Mouse (Mus musculus) MEL (cell line): ENCODE measurements around the gene 1500009L16Rik.

Experiments
- EP300 ChIP-seq, 2 experiments: IDR thresholded peaks; 2 replicates each; pipeline ENCODE4 v1.6.1; 2011; ENCODE audit warnings: improper control_type of control experiment in 2 of 2, low read length in 2 of 2, low read depth in 1 of 2, mild to moderate bottlenecking in 1 of 2
- JUND ChIP-seq: IDR thresholded peaks from 2 replicates; pipeline ENCODE4 v1.6.1; 2011; ENCODE audit warnings: low read depth, mild to moderate bottlenecking, improper control_type of control experiment, low read length
- MXI1 ChIP-seq: IDR thresholded peaks from 2 replicates; pipeline ENCODE4 v1.6.1; 2011; ENCODE audit warnings: mild to moderate bottlenecking, low read depth, low read length, improper control_type of control experiment
- USF2 ChIP-seq, 2 experiments: IDR thresholded peaks; 2 replicates each; pipeline ENCODE4 v1.6.1; 2011 to 2012; ENCODE audit warnings: improper control_type of control experiment in 2 of 2, low read length in 2 of 2, borderline replicate concordance in 1 of 2, inconsistent platforms in 1 of 2, low read depth in 1 of 2, mild to moderate bottlenecking in 1 of 2; ENCODE audit not compliant: insufficient read depth in 1 of 2

DNA sequence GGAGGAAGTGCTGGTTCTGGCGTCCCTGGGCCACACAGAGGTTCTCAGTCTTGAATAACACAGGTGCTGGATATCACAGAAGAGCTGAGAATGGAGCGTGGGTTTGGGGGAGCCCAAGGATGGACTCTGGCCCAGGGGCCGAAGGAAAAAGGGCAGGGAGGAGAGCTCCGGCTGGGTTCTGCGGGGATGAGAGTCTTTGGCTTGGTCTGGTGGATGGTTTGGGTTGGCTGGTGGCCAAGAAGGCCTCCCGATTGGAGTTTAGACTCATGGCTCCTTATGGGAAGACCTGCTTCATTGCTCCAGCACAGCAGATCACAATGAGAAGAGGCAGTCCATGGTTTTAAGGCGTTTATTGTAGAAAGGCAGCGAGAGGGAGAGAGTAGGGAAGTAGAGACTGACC, 84.6 kb downstream of the 1500009L16Rik start:
- TF ChIP-seq MXI1 (no peak), EP300 (IDR thresholded peaks at IDR 0.05; ENCODE audit: low read depth in 1 of 2, low read length in 2 of 2) (no peak), USF2 (IDR thresholded peaks at IDR 0.05; ENCODE audit: borderline replicate concordance in 1 of 2, insufficient read depth in 1 of 2, low read depth in 1 of 2, low read length in 2 of 2) (no peak), JUND (no peak)
